Mouse (Mus musculus) liver, embryonic 16.5 days (tissue): ENCODE data around the gene Slc15a5. TPM values are rescaled to one million over a fixed set of nuclear protein-coding genes. Genes with fewer than 3 reads are reported as not detected.

Experiments used
- polyA plus RNA-seq: library from polyadenylated mRNA; unstranded; fragments of >200 nt; fragmentation: Nextera tagmentation; extraction: Ambion mirVana; gene quantifications from 2 replicates; pipeline ENCODE4 v1.2.1, GENCODE M21; 2015

Gene Slc15a5
- polyA plus RNA-seq, 1 experiment from 2014 or later = not detected

Other genes starting within 250 kb of the Slc15a5 start
- 488 and 536 TPM in 2 replicates for gene Mgst1, start 60.4 kb upstream of the Slc15a5 start, polyA plus RNA-seq